Mouse (Mus musculus): Measurements from ENCODE around the gene Olfr159. TPM values are rescaled to one million over a fixed set of nuclear protein-coding genes. Genes with fewer than 3 reads are reported as not detected.

Gene Olfr159
- polyA plus RNA-seq, 1 experiment from 2014 or later = not detected

DNA sequence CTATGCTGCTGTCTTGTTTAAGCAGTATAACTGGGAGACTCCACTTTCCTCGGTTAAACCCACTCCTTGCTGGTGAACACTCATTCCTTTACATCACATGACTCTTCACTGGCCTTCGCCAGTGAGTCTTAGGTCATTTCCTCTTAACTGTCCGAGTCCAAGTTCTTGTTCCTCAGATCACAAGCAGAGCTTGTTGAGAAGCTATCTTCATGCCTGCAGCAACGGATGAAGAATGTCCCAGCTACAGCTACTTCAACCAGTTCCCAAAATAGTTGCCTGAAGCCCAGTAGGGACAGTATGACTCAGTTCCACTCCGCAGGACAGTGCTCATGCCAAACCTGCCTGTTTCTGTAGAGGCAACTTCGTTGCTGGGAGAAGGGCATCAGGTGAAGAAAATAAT, 13.6 kb downstream of the Olfr159 start:
- TF ChIP-seq CTCF (IDR thresholded peaks at IDR 0.05; ENCODE audit: low read depth) (no peak), EP300 (optimal IDR thresholded peaks at IDR 0.05) (no peak)
- DNase-seq (ENCODE audit: low spot score) (no peak), ATAC-seq (ENCODE audit: low FRiP score, low TSS enrichment) (no peak)
- H3K27me3 ChIP-seq (ENCODE audit: control insufficient read depth, insufficient read depth, low read length) = no peaks in the 10 kb centered on the region
- H3K4me3 ChIP-seq (ENCODE audit: low read depth, low read length) = no peak overlapping the region
- H3K4me1 ChIP-seq (replicated peaks; ENCODE audit: control insufficient read depth, insufficient read depth) = no peaks in the 10 kb centered on the region
- no peaks in the 10 kb centered on the region for H3K36me3 ChIP-seq (ENCODE audit: control insufficient read depth, insufficient read depth, low read length)
- WGBS = 55% methylated on average over 6 of the region's 6 CpGs
- H3K9me3 ChIP-seq (ENCODE audit: control insufficient read depth, low read length) = no peaks in the 10 kb centered on the region
- no peak overlapping the region for H3K27ac ChIP-seq (replicated peaks)
- H3K4me2 ChIP-seq (replicated peaks; ENCODE audit: low read depth) = no peak overlapping the region
- H3K9ac ChIP-seq (ENCODE audit: low read length) = no peak overlapping the region

DNA sequence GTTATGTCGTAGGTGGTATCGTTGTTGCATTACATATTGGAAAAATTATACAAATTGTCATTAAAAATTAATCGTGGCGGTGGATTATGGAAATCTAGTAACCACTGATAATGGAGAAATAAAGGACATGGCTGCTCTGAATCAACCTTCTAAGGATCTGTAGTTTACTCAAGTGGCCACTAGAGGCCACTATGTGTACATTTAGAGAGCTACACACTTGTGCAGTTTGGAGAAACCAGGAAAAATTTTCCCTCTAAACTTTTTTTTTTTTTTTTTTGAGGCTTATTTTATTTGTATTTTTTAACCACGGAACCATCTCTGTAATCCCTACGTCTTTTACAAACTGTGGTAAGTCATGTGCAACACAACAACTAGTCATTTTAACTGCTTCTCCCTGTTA, 25.6 kb downstream of the Olfr159 start:
- Histone ChIP-seq H3K9me3 (ENCODE audit: control insufficient read depth, low read length) (no peaks in the 10 kb centered on the region), H3K4me3 (ENCODE audit: low read depth, low read length) (no peak overlapping the region), H3K27ac (replicated peaks) (no peak overlapping the region), H3K9ac (ENCODE audit: low read length) (no peak overlapping the region), H3K27me3 (ENCODE audit: control insufficient read depth, insufficient read depth, low read length) (no peaks in the 10 kb centered on the region), H3K4me2 (replicated peaks; ENCODE audit: low read depth) (no peak overlapping the region), H3K36me3 (ENCODE audit: control insufficient read depth, insufficient read depth, low read length) (no peaks in the 10 kb centered on the region), H3K4me1 (replicated peaks; ENCODE audit: control insufficient read depth, insufficient read depth) (no peaks in the 10 kb centered on the region; the same call in 1 of the 2 replicates)
- DNase-seq (ENCODE audit: low spot score) = no peak
- TF ChIP-seq CTCF (IDR thresholded peaks at IDR 0.05; ENCODE audit: low read depth) (peak; percentile 82), EP300 (optimal IDR thresholded peaks at IDR 0.05) (no peak)
- WGBS = 8% methylated on average over 6 of the region's 6 CpGs
- ATAC-seq (ENCODE audit: low FRiP score, low TSS enrichment) = peak; percentile 58; the same call in 1 of the 2 replicates

DNA sequence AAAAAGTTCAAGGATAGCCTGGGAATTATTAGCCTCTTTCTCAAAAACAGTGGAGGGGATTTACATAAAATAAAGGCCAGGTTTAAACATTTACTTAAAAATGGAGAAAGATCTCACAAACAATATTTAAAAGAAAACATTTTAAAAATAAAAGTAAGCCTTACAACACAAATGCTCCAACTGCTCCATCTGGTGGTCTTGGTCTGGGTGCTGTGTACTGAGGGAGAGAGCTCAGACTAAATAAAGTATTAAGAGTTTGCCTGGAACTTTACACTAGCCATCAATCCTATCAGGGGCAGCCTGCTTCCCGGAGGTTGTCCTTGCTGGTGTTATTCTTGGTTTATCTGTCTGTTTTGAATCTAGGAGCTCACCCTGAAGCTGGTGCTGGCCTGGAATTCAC, 27.7 kb downstream of the Olfr159 start:
- H3K4me3 ChIP-seq (ENCODE audit: low read depth, low read length) = no peak overlapping the region

DNA sequence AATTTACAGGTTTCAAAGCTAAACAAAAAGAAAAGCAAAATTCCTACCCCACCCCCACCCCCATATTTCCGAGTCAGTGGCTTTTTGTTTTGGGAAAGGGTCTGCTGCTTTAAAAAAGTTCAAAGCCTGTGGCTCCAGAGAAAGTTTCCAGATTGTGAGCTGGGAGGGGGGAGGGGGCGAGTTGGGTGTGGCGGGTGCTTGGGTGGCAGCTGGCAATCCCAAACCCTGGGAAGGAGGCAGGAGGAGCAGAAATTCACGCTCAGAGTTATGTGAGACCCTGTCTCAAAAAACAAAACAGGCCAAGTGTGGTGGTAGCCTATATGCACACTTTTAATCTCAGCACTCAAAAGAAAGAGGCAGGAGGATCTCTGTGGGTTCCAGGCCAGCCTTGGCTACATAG, 28.2 kb downstream of the Olfr159 start:
- 37% methylated on average over 4 of the region's 4 CpGs for WGBS
- no peak for TF ChIP-seq CTCF (IDR thresholded peaks at IDR 0.05; ENCODE audit: low read depth)
- TF ChIP-seq EP300 (optimal IDR thresholded peaks at IDR 0.05) = no peak
- no peak overlapping the region for H3K9ac ChIP-seq (ENCODE audit: low read length)
- ATAC-seq (ENCODE audit: low FRiP score, low TSS enrichment) (no peak), DNase-seq (ENCODE audit: low spot score) (no peak)
- H3K27me3 ChIP-seq (ENCODE audit: control insufficient read depth, insufficient read depth, low read length) = no peaks in the 10 kb centered on the region
- H3K4me1 ChIP-seq (replicated peaks; ENCODE audit: control insufficient read depth, insufficient read depth) = no peaks in the 10 kb centered on the region; the same call in 1 of the 2 replicates
- no peaks in the 10 kb centered on the region for H3K36me3 ChIP-seq (ENCODE audit: control insufficient read depth, insufficient read depth, low read length)
- no peak overlapping the region for H3K4me3 ChIP-seq (ENCODE audit: low read depth, low read length)
- no peak overlapping the region for H3K4me2 ChIP-seq (replicated peaks; ENCODE audit: low read depth)
- H3K27ac ChIP-seq (replicated peaks) = no peak overlapping the region
- H3K9me3 ChIP-seq (ENCODE audit: control insufficient read depth, low read length) = no peaks in the 10 kb centered on the region

More for the DNA sequence above, 27.7 kb downstream of the Olfr159 start:
- Histone ChIP-seq H3K27me3 (ENCODE audit: control insufficient read depth, insufficient read depth, low read length) (no peaks in the 10 kb centered on the region), H3K9me3 (ENCODE audit: control insufficient read depth, low read length) (no peaks in the 10 kb centered on the region), H3K9ac (ENCODE audit: low read length) (no peak overlapping the region), H3K4me1 (replicated peaks; ENCODE audit: control insufficient read depth, insufficient read depth) (no peaks in the 10 kb centered on the region; the same call in 1 of the 2 replicates), H3K27ac (replicated peaks) (no peak overlapping the region), H3K36me3 (ENCODE audit: control insufficient read depth, insufficient read depth, low read length) (no peaks in the 10 kb centered on the region), H3K4me2 (replicated peaks; ENCODE audit: low read depth) (no peak overlapping the region)
- WGBS = 33% methylated on average over 1 of the region's 1 CpGs
- no peak for DNase-seq (ENCODE audit: low spot score)
- TF ChIP-seq EP300 (optimal IDR thresholded peaks at IDR 0.05) (no peak), CTCF (IDR thresholded peaks at IDR 0.05; ENCODE audit: low read depth) (peak; percentile 73)
- ATAC-seq (ENCODE audit: low FRiP score, low TSS enrichment) = no peak

- no peaks in the 10 kb centered on the region; the same call in 1 of the 2 replicates for H3K4me1 ChIP-seq (replicated peaks; ENCODE audit: control insufficient read depth, insufficient read depth)
- H3K36me3 ChIP-seq (ENCODE audit: control insufficient read depth, insufficient read depth, low read length) = no peaks in the 10 kb centered on the region
- WGBS = 65% methylated on average over 5 of the region's 5 CpGs
- no peak overlapping the region for H3K9ac ChIP-seq (ENCODE audit: low read length)
- no peaks in the 10 kb centered on the region for H3K27me3 ChIP-seq (ENCODE audit: control insufficient read depth, insufficient read depth, low read length)
- TF ChIP-seq CTCF (IDR thresholded peaks at IDR 0.05; ENCODE audit: low read depth) (no peak), EP300 (optimal IDR thresholded peaks at IDR 0.05) (no peak)
- no peaks in the 10 kb centered on the region for H3K9me3 ChIP-seq (ENCODE audit: control insufficient read depth, low read length)
- ATAC-seq (ENCODE audit: low FRiP score, low TSS enrichment) (no peak), DNase-seq (ENCODE audit: low spot score) (no peak)
- H3K27ac ChIP-seq (replicated peaks) = no peak overlapping the region
- no peak overlapping the region for H3K4me3 ChIP-seq (ENCODE audit: low read depth, low read length)
- H3K4me2 ChIP-seq (replicated peaks; ENCODE audit: low read depth) = no peak overlapping the region
Measured at GRCm38 (mm10) chr4:43741526-43741925, 29.3 kb downstream of the Olfr159 start.

DNA sequence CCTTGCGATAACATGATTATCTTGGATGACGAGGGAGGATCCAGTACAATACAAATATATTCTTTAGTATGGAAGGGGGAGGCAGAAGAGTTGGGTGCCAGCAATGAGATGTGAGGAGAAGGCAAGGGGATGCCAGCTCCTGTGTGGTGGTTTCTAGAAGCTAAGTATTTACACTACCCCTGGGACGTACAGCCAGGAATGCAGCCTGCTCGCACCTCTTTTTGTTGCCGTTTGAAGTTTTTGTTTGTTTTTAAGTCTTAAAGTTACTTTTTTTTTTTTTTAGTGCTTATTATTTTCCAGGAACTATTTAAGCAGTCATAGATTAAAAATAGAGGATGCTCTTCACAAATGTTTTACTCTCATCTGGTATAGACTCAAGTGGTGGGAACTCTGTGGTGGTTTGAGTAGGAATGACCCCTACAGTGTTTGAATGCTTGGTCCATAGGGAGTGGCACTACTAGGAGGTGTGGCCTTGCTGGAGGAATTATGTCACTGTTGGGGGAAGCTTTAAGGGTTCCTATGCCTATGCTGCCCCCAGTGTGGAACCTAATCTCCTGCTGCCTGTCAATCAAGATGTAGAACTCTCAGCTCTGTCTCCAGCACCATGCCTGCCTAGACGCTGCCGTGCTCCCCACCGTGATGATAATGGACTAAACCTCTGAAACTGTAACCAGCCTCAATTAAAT, 31.7 kb downstream of the Olfr159 start:
- Histone ChIP-seq H3K4me3 (ENCODE audit: low read depth, low read length) (no peak overlapping the region), H3K4me2 (replicated peaks; ENCODE audit: low read depth) (no peak overlapping the region), H3K4me1 (replicated peaks; ENCODE audit: control insufficient read depth, insufficient read depth) (no peaks in the 10 kb centered on the region; the same call in 1 of the 2 replicates), H3K27ac (replicated peaks) (no peak overlapping the region), H3K27me3 (ENCODE audit: control insufficient read depth, insufficient read depth, low read length) (no peaks in the 10 kb centered on the region), H3K36me3 (ENCODE audit: control insufficient read depth, insufficient read depth, low read length) (no peaks in the 10 kb centered on the region), H3K9me3 (ENCODE audit: control insufficient read depth, low read length) (no peaks in the 10 kb centered on the region), H3K9ac (ENCODE audit: low read length) (no peak overlapping the region)
- TF ChIP-seq EP300 (optimal IDR thresholded peaks at IDR 0.05) = no peak
- TF ChIP-seq CTCF (IDR thresholded peaks at IDR 0.05; ENCODE audit: low read depth) = no peak
- WGBS = 48% methylated on average over 8 of the region's 8 CpGs
- ATAC-seq (ENCODE audit: low FRiP score, low TSS enrichment) (peak; percentile 18; the same call in 1 of the 2 replicates), DNase-seq (ENCODE audit: low spot score) (no peak)
